Mouse (Mus musculus) midbrain, postnatal 0 days (tissue): ENCODE measurements around the gene Ficd. TPM values are rescaled to one million over a fixed set of nuclear protein-coding genes. Genes with fewer than 3 reads are reported as not detected.

Experiments
- ATAC-seq: fragments of 200-750 bp; cut with Nextera tagmentation; 2 replicates; pipeline ENCODE4 v1.8.0; 2017; ENCODE audit warnings: moderate number of reproducible peaks, mild to moderate bottlenecking, moderate TSS enrichment, moderate library complexity; ENCODE audit not compliant: low FRiP score
- DNase-seq: peaks from one replicate; pipeline ENCODE4 v3.0.0-alpha.2; 2015; ENCODE audit warnings: low spot score
- H3K27ac ChIP-seq: fragments of 300-500 bp; sonication (generic); 2 replicates; pipeline ENCODE4 v1.5.1; 2014; ENCODE audit warnings: low read depth, mild to moderate bottlenecking, low read length, mixed read lengths
- H3K27me3 ChIP-seq: fragments of 300-500 bp; sonication (generic); 2 replicates; pipeline ENCODE4 v1.6.1; 2014; ENCODE audit warnings: low read length, control low read depth, mixed read lengths; ENCODE audit not compliant: insufficient read depth
- H3K36me3 ChIP-seq: fragments of 300-500 bp; sonication (generic); 2 replicates; pipeline ENCODE4 v1.6.1; 2014; ENCODE audit warnings: low read length, control low read depth, mixed read lengths; ENCODE audit not compliant: insufficient read depth
- H3K4me1 ChIP-seq: fragments of 300-500 bp; sonication (generic); 2 replicates; pipeline ENCODE4 v1.6.1; 2014; ENCODE audit warnings: mild to moderate bottlenecking, control low read depth, antibody characterized with exemption, low read length, mixed read lengths; ENCODE audit not compliant: insufficient read depth
- H3K4me2 ChIP-seq: fragments of 300-500 bp; sonication (generic); 2 replicates; pipeline ENCODE4 v1.6.1; 2014; ENCODE audit warnings: low read depth, mild to moderate bottlenecking, low read length, mixed read lengths; ENCODE audit not compliant: poor library complexity, severe bottlenecking
- H3K4me3 ChIP-seq: fragments of 300-500 bp; sonication (generic); 2 replicates; pipeline ENCODE4 v1.5.1; 2014; ENCODE audit warnings: low read depth, mild to moderate bottlenecking, low read length, moderate library complexity
- H3K9ac ChIP-seq: fragments of 300-500 bp; sonication (generic); replicated peaks from 2 replicates; pipeline ENCODE4 v1.6.1; 2014; ENCODE audit warnings: mild to moderate bottlenecking, low read length, moderate library complexity, mixed read lengths; ENCODE audit not compliant: poor library complexity, severe bottlenecking
- H3K9me3 ChIP-seq: fragments of 300-500 bp; sonication (generic); 2 replicates; pipeline ENCODE4 v1.6.1; 2016; ENCODE audit warnings: low read length, control low read depth
- CTCF ChIP-seq: IDR thresholded peaks from 2 replicates; pipeline ENCODE4 v1.5.1; 2016; ENCODE audit warnings: antibody characterized with exemption, mild to moderate bottlenecking
- WGBS: fragments of 180-500 bp; shearing (Covaris S2); extraction: QIAGEN DNeasy Blood & Tissue Kit; methylation state at CpG from one replicate; pipeline ENCODE4 v1.1.7; 2014; 5-methylcytosine and 5-hydroxymethylcytosine counted together
- polyA plus RNA-seq: library from polyadenylated mRNA; unstranded; fragments of >200 nt; fragmentation: Nextera tagmentation; extraction: Ambion mirVana; gene quantifications from 2 replicates; pipeline ENCODE4 v1.2.1, GENCODE M21; 2015
- total RNA-seq: library from RNA; depleted of rRNA; stranded (reverse); fragments of >200 nt; gene quantifications from 2 replicates; pipeline ENCODE4 v1.2.3, GENCODE M21; 2014; rRNA removed

The Ficd gene
- total RNA-seq (11.5 and 15.4 TPM in 2 replicates), polyA plus RNA-seq (8.7 and 9.0 TPM in 2 replicates)

DNA sequence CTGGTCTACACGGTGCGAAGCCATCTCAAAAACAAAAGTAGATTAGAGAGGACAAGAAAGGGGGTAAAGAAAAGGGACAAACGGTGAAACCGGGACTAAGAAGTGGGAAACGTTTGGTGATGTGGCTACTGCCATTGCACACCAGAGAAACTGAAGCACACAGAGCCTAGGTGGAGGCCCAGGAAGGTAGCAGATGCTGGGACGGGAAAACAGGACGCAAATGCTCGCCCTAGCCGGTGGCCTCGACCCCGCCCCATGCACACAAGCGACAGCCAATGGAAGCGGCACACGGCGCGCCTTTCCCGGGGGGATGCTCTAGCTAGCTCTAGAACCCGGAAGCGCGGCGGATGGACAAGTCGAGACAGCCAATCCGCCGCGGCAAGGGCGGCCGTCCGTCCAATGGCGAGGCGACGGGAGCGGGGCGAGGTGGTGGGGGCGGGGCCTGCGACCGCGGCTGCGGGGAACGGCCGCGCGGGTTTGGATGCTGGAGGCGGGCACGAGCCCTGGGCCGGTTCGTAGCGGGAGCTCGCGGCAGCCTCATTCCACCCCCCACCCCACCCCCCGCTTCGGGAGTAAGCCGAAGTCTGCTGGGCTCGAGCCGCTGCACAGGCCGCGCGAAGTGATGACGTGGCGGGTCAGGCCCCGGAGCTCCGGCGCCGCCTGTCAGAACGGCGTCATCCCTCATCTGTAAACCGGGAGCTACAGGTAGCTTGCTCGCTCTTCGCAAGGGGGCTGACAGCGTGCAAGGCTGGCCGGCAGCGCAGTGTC is at the start of gene Ficd:
TSS of gene Ficd (plus strand) at position 459 of the 768 bp plus-strand sequence.
- no peak for TF ChIP-seq CTCF
- H3K4me1 ChIP-seq, result peaks cover 14% of the 10 kb centered on the region
- peak within 1 kb of the TSS; percentile 61 for H3K9ac ChIP-seq
- no peaks in the 10 kb centered on the region for H3K9me3 ChIP-seq
- peak within 1 kb of the TSS; percentile 97 for H3K27ac ChIP-seq
- H3K27me3 ChIP-seq, result no peaks in the 10 kb centered on the region
- peaks cover 24% of the 10 kb centered on the region for H3K36me3 ChIP-seq
- under 1% methylated on average over 71 of the region's 71 CpGs for WGBS
- H3K4me3 ChIP-seq, result peak within 1 kb of the TSS; percentile 51
- ATAC-seq, result peak; percentile 92
- H3K4me2 ChIP-seq, result peak within 1 kb of the TSS; percentile 84
- DNase-seq, result peak; percentile 100

DNA sequence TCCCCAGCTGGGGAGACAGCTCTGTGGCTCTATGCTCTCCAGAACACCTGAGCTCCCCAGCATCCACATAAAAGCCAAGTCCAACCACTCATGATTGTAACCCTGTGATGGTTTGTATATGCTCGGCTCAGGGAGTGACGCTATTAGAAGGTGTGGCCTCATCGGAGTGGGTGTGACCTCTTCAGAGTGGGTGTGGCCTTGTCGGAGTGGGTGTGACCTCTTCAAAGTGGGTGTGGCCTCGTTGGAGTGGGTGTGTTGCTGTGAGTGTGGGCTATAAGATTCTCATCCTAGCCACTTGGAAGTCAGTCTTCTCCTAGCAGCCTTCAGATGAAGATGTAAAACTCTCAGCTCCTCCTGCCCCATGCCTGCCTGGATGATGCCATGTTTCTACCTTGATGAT is 48.1 kb upstream of the Ficd start:
- Histone ChIP-seq H3K27me3 (no peaks in the 10 kb centered on the region), H3K4me3 (no peak overlapping the region), H3K27ac (no peak overlapping the region), H3K9me3 (no peaks in the 10 kb centered on the region), H3K4me1 (no peaks in the 10 kb centered on the region), H3K9ac (no peak overlapping the region), H3K4me2 (no peak overlapping the region), H3K36me3 (no peaks in the 10 kb centered on the region)
- WGBS, result 86% methylated on average over 5 of the region's 5 CpGs
- DNase-seq, result no peak
- ATAC-seq, result no peak
- TF ChIP-seq CTCF, result no peak

DNA sequence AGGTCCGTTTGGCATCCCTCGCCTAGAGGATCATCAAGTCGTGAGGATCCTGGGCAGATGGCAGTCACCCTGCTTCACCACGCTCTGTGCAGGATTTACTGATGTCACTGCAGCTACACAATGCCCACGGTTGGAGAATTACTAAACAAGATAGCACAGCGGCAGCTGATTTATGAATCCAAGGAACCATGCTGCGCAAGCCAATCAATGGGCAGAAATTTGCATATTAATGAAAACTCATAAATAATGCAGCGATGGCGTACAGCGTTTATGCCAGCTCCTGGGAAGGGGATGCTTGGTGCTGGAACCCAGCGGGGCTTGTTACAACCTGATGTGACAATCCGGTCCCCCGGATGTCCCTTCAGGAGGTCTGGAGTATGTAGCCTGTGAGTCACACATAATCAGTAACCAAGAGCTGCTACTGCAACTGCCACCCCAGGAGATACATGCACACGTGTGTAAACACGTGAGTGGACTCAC is 45.5 kb upstream of the Ficd start:
- Histone ChIP-seq H3K4me2 (peak overlapping the region; percentile 18), H3K9me3 (no peaks in the 10 kb centered on the region), H3K4me3 (no peak overlapping the region), H3K27ac (0 out of 2 replicates have a peak overlapping the region, but pooled peaks have one; percentile 47), H3K9ac (no peak overlapping the region), H3K27me3 (no peaks in the 10 kb centered on the region), H3K36me3 (no peaks in the 10 kb centered on the region), H3K4me1 (peaks cover 11% of the 10 kb centered on the region; the same call in 1 of the 2 replicates)
- no peak for TF ChIP-seq CTCF
- ATAC-seq (peak; percentile 60), DNase-seq (peak; percentile 86)
- 28% methylated on average over 15 of the region's 15 CpGs for WGBS

DNA sequence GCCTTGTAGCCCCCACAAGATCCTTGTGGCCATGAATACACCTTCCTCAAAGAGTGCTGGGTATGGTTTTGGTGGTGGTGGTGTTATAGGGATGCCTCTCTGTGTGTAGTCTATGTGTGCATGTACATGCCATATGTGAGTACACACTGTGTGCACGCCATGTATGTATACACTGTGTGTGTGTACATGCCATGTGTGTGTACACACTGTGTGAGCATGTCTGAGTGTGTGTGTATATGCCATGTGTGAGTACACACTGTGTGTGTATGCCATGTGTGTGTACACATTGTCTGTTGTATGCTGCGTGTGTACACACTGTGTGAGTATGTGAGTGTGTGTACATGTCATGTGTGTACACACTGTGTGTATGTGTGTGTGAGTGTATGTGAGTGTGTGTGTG is 44.7 kb upstream of the Ficd start:
- ATAC-seq (peak; percentile 21; the same call in 1 of the 2 replicates), DNase-seq (no peak)
- 82% methylated on average over 2 of the region's 2 CpGs for WGBS
- no peak overlapping the region for H3K27ac ChIP-seq
- no peaks in the 10 kb centered on the region for H3K9me3 ChIP-seq
- no peaks in the 10 kb centered on the region for H3K27me3 ChIP-seq
- no peak overlapping the region for H3K4me2 ChIP-seq
- no peaks in the 10 kb centered on the region for H3K36me3 ChIP-seq
- TF ChIP-seq CTCF, result no peak
- H3K4me1 ChIP-seq, result peaks cover 12% of the 10 kb centered on the region; the same call in 1 of the 2 replicates
- no peak overlapping the region for H3K4me3 ChIP-seq
- no peak overlapping the region for H3K9ac ChIP-seq

DNA sequence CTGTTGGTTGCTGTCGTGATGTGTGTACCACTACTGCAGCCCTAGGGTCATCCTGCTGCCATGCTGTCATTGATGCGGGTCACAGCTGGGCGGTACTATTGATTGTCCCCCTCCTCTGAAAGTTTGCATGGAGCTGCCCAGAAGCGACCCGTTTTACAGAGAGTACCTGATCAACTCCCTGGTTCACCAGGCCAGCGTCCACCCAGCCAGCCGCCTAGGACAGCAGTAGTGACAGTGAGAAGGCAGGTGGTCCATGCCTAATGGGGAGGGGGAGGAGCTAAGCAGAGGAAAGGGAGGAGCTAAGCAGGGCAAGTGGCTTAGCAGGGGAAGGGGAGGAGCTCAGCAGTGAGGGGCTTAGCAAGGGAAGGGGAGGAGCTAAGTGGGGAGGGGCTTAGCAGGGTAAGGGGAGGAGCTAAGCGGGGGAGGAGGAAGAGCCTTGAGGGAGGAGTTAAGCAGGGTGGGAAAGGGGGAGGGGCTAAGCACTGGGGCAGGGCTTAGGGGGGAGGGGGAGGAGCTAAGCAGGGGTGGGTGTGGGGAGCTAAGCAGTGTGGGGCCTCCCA is 42.3 kb upstream of the Ficd start:
- peaks cover 12% of the 10 kb centered on the region; the same call in 1 of the 2 replicates for H3K4me1 ChIP-seq
- H3K36me3 ChIP-seq, result no peaks in the 10 kb centered on the region
- no peak overlapping the region for H3K9ac ChIP-seq
- 86% methylated on average over 8 of the region's 8 CpGs for WGBS
- no peak for TF ChIP-seq CTCF
- no peaks in the 10 kb centered on the region for H3K9me3 ChIP-seq
- no peak overlapping the region for H3K27ac ChIP-seq
- H3K4me3 ChIP-seq, result no peak overlapping the region
- ATAC-seq (no peak), DNase-seq (no peak)
- H3K27me3 ChIP-seq, result no peaks in the 10 kb centered on the region
- no peak overlapping the region for H3K4me2 ChIP-seq

DNA sequence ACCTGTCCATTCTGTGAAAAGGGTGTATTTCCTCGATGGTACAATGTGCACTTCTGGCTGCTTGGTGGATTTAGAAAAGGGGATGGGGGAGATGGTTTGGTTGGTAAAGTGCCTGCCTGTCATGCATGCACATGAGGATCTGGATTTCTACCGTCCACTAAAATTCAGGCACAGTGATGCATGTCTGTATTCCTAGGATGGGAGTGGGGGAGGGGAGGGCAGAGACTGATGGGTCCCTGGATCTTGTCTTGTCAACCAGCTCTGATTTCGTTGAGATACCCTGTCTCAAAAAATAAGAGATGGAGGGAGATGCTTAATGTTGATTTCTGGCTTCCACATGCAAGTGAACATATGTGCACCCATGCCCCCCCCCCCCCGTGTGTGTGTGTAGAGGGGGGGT is 41.6 kb upstream of the Ficd start:
- TF ChIP-seq CTCF, result no peak
- Histone ChIP-seq H3K4me1 (peaks cover 12% of the 10 kb centered on the region; the same call in 1 of the 2 replicates), H3K27me3 (no peaks in the 10 kb centered on the region), H3K9ac (no peak overlapping the region), H3K27ac (peak overlapping the region; percentile 59), H3K4me3 (no peak overlapping the region), H3K4me2 (no peak overlapping the region), H3K36me3 (no peaks in the 10 kb centered on the region), H3K9me3 (no peaks in the 10 kb centered on the region)
- DNase-seq, result no peak
- ATAC-seq, result no peak
- 56% methylated on average over 4 of the region's 4 CpGs for WGBS
